Mouse (Mus musculus) MEL (cell line): ENCODE data around the gene Pcnx4. TPM values are rescaled to one million over a fixed set of nuclear protein-coding genes. Genes with fewer than 3 reads are reported as not detected.

Source experiments
- DNase-seq: peaks from one replicate; pipeline ENCODE4 v3.0.0; 2011; ENCODE audit warnings: low read depth, low spot score
- H3K27ac ChIP-seq: 2 replicates; pipeline ENCODE4 v1.5.1; 2012; ENCODE audit warnings: low read depth, mild to moderate bottlenecking, control low read depth, low read length, moderate library complexity; ENCODE audit not compliant: control insufficient read depth
- H3K27me3 ChIP-seq, 2 experiments: fragments of 150-350 bp in 1 of 2; sonication (generic) in 1 of 2; 2 replicates each; pipeline ENCODE4 v1.6.1; 2012; ENCODE audit warnings: low read length in 2 of 2, mild to moderate bottlenecking in 2 of 2, improper control_type of control experiment in 1 of 2, moderate library complexity in 1 of 2; ENCODE audit not compliant: insufficient read depth in 2 of 2, control insufficient read depth in 1 of 2
- H3K36me3 ChIP-seq, 2 experiments: 2 replicates each; pipeline ENCODE4 v1.6.1; 2012 to 2014; ENCODE audit warnings: low read length in 2 of 2, improper control_type of control experiment in 1 of 2, inconsistent platforms in 1 of 2, mild to moderate bottlenecking in 1 of 2; ENCODE audit not compliant: insufficient read depth in 2 of 2, control insufficient read depth in 1 of 2
- H3K4me1 ChIP-seq, 2 experiments: fragments of 150-350 bp in 1 of 2; sonication (generic) in 1 of 2; 2 replicates each; pipeline ENCODE4 v1.6.1; 2012; ENCODE audit warnings: low read length in 2 of 2, improper control_type of control experiment in 1 of 2, mild to moderate bottlenecking in 1 of 2; ENCODE audit not compliant: insufficient read depth in 2 of 2, control insufficient read depth in 1 of 2
- H3K4me3 ChIP-seq, 2 experiments: fragments of 150-350 bp in 1 of 2; sonication (generic) in 1 of 2; 2 replicates each; pipeline ENCODE4 v1.5.1; 2012; ENCODE audit warnings: low read depth in 2 of 2, low read length in 2 of 2, mild to moderate bottlenecking in 2 of 2, moderate library complexity in 2 of 2, control low read depth in 1 of 2, improper control_type of control experiment in 1 of 2; ENCODE audit not compliant: control insufficient read depth in 1 of 2, insufficient read depth in 1 of 2
- H3K79me2 ChIP-seq: 2 replicates; pipeline ENCODE4 v1.6.1; 2012; ENCODE audit warnings: mild to moderate bottlenecking, low read length, moderate library complexity; ENCODE audit not compliant: control insufficient read depth, poor library complexity, insufficient read depth
- H3K9ac ChIP-seq: 2 replicates; pipeline ENCODE4 v1.6.1; 2012; ENCODE audit warnings: low read depth, mild to moderate bottlenecking, control low read depth, low read length, moderate library complexity; ENCODE audit not compliant: control insufficient read depth, poor library complexity, severe bottlenecking
- H3K9me3 ChIP-seq: fragments of 150-350 bp; sonication (generic); replicated peaks from 2 replicates; pipeline ENCODE4 v1.6.1; 2012; ENCODE audit warnings: mild to moderate bottlenecking, low read length, improper control_type of control experiment, moderate library complexity; ENCODE audit not compliant: insufficient read depth
- BHLHE40 ChIP-seq: IDR thresholded peaks from 2 replicates; pipeline ENCODE4 v1.6.1; 2012; ENCODE audit warnings: low read depth, mild to moderate bottlenecking, inconsistent platforms, low read length, improper control_type of control experiment, borderline replicate concordance
- CHD1 ChIP-seq: IDR thresholded peaks from 2 replicates; pipeline ENCODE4 v1.6.1; 2012; ENCODE audit warnings: low read depth, mild to moderate bottlenecking, inconsistent platforms, low read length, improper control_type of control experiment
- CHD2 ChIP-seq: IDR thresholded peaks from 2 replicates; pipeline ENCODE4 v1.6.1; 2011; ENCODE audit warnings: low read length, improper control_type of control experiment
- CTCF ChIP-seq, 3 experiments: IDR thresholded peaks in 2 of 3; conservative IDR thresholded peaks in 1 of 3; 2 replicates each; pipeline ENCODE4 v1.5.1; 2011 to 2012; ENCODE audit warnings: low read length in 3 of 3, low read depth in 2 of 3, mild to moderate bottlenecking in 2 of 3, improper control_type of control experiment in 1 of 3, inconsistent platforms in 1 of 3, mixed read lengths in 1 of 3, moderate library complexity in 1 of 3; ENCODE audit not compliant: control insufficient read depth in 1 of 3, insufficient read depth in 1 of 3, poor library complexity in 1 of 3, severe bottlenecking in 1 of 3
- E2F4 ChIP-seq: IDR thresholded peaks from 2 replicates; pipeline ENCODE4 v1.6.1; 2011; ENCODE audit warnings: low read depth, low read length, improper control_type of control experiment, borderline replicate concordance
- ETS1 ChIP-seq: IDR thresholded peaks from 2 replicates; pipeline ENCODE4 v1.6.1; 2012; ENCODE audit warnings: low read depth, mild to moderate bottlenecking, inconsistent platforms, low read length, improper control_type of control experiment, moderate library complexity
- JUND ChIP-seq: IDR thresholded peaks from 2 replicates; pipeline ENCODE4 v1.6.1; 2011; ENCODE audit warnings: low read depth, mild to moderate bottlenecking, improper control_type of control experiment, low read length
- MXI1 ChIP-seq: IDR thresholded peaks from 2 replicates; pipeline ENCODE4 v1.6.1; 2011; ENCODE audit warnings: mild to moderate bottlenecking, low read depth, low read length, improper control_type of control experiment
- MYC ChIP-seq: IDR thresholded peaks from 2 replicates; pipeline ENCODE4 v1.6.1; 2011; ENCODE audit warnings: low read depth, mild to moderate bottlenecking, low read length, improper control_type of control experiment, moderate library complexity
- NELFE ChIP-seq: IDR thresholded peaks from 2 replicates; pipeline ENCODE4 v1.6.1; 2011; ENCODE audit warnings: low read depth, low read length, improper control_type of control experiment
- NRF1 ChIP-seq: IDR thresholded peaks from 2 replicates; pipeline ENCODE4 v1.6.1; 2014; ENCODE audit warnings: low read depth, mild to moderate bottlenecking, inconsistent platforms, low read length, improper control_type of control experiment, moderate library complexity; ENCODE audit not compliant: poor library complexity, insufficient read depth, severe bottlenecking
- POLR2A ChIP-seq, 2 experiments: IDR thresholded peaks; 2 replicates each; pipeline ENCODE4 v1.6.1; 2011 to 2012; ENCODE audit warnings: low read length in 2 of 2, mild to moderate bottlenecking in 2 of 2, control low read depth in 1 of 2, improper control_type of control experiment in 1 of 2, low read depth in 1 of 2, moderate library complexity in 1 of 2; ENCODE audit not compliant: control insufficient read depth in 1 of 2, insufficient read depth in 1 of 2, poor library complexity in 1 of 2
- SIN3A ChIP-seq: IDR thresholded peaks from 2 replicates; pipeline ENCODE4 v1.6.1; 2012; ENCODE audit warnings: low read length, improper control_type of control experiment, inconsistent platforms
- TBP ChIP-seq: IDR thresholded peaks from 2 replicates; pipeline ENCODE4 v1.8.0; 2011; ENCODE audit warnings: low read depth, low read length, improper control_type of control experiment
- USF1 ChIP-seq: IDR thresholded peaks from 2 replicates; pipeline ENCODE4 v1.6.1; 2014; ENCODE audit warnings: low read depth, mild to moderate bottlenecking, inconsistent platforms, low read length, improper control_type of control experiment, moderate library complexity
- ZKSCAN1 ChIP-seq: IDR thresholded peaks from 2 replicates; pipeline ENCODE4 v1.6.1; 2012; ENCODE audit warnings: low read depth, mild to moderate bottlenecking, inconsistent platforms, low read length, improper control_type of control experiment, moderate library complexity
- ZMIZ1 ChIP-seq: IDR thresholded peaks from 2 replicates; pipeline ENCODE4 v1.6.1; 2012; ENCODE audit warnings: low read depth, mild to moderate bottlenecking, inconsistent platforms, low read length, improper control_type of control experiment, moderate library complexity
- ZNF384 ChIP-seq: IDR thresholded peaks from 2 replicates; pipeline ENCODE4 v1.6.1; 2012; ENCODE audit warnings: low read depth, mild to moderate bottlenecking, inconsistent platforms, low read length, improper control_type of control experiment
- polyA plus RNA-seq, 2 experiments: library from polyadenylated mRNA; stranded (reverse) in 1 of 2; unstranded in 1 of 2; fragments of >175 nt in 1 of 2; fragments of >200 nt in 1 of 2; gene quantifications; 2 replicates each; pipeline versions ENCODE4 v1.2.1 to v1.2.4; 2012; ENCODE audit warnings: low replicate concordance in 2 of 2, low read depth in 1 of 2; ENCODE audit not compliant: insufficient read length in 2 of 2, insufficient read depth in 1 of 2, missing spikeins in 1 of 2
- total RNA-seq: library from RNA; depleted of rRNA; stranded (reverse); fragments of 300-350 nt; gene quantifications from 2 replicates; pipeline ENCODE4 v1.2.3, GENCODE M21; 2012

The Pcnx4 gene
- total and polyA plus RNA-seq, 3 experiments, result 3.2 to 5.2 TPM; not detected in 1

GRCm38 (mm10) chr12:72564281-72564795 is 28.2 kb downstream of the Pcnx4 start:
- H3K4me1 ChIP-seq, result no peaks in the 10 kb centered on the region

GRCm38 (mm10) chr12:72582021-72582420 is 45.8 kb downstream of the Pcnx4 start:
- Histone ChIP-seq H3K36me3 (no peaks in the 10 kb centered on the region), H3K27me3 (no peaks in the 10 kb centered on the region), H3K4me1 (no peaks in the 10 kb centered on the region; a peak in 1 of 4 replicates), H3K4me3 (no peak overlapping the region), H3K9ac (no peak overlapping the region), H3K79me2 (no peaks in the 10 kb centered on the region), H3K27ac (no peak overlapping the region), H3K9me3 (no peaks in the 10 kb centered on the region)
- no peak for DNase-seq
- no peak for TF ChIP-seq MXI1
- no peak for TF ChIP-seq ZMIZ1
- TF ChIP-seq ZKSCAN1, result no peak

More at GRCm38 (mm10) chr12:72564281-72564795, 28.2 kb downstream of the Pcnx4 start:
- no peaks in the 10 kb centered on the region for H3K36me3 ChIP-seq
- no peak overlapping the region for H3K9ac ChIP-seq
- H3K27me3 ChIP-seq, result no peaks in the 10 kb centered on the region
- TF ChIP-seq JUND, result no peak
- TF ChIP-seq TBP, result no peak
- TF ChIP-seq MXI1, result no peak
- no peak for TF ChIP-seq POLR2A (IDR thresholded peaks at IDR 0.05; ENCODE audit: control insufficient read depth in 1 of 2, insufficient read depth in 1 of 2, low read depth in 1 of 2, low read length in 2 of 2, poor library complexity in 1 of 2)
- no peak for TF ChIP-seq USF1
- no peak for TF ChIP-seq SIN3A
- no peak for TF ChIP-seq CTCF (IDR thresholded peaks at IDR 0.05 in 2 of 3, conservative IDR thresholded peaks at IDR 0.05 in 1 of 3; ENCODE audit: control insufficient read depth in 1 of 3, insufficient read depth in 1 of 3, low read depth in 2 of 3, low read length in 3 of 3, poor library complexity in 1 of 3, severe bottlenecking in 1 of 3)
- TF ChIP-seq ZNF384, result no peak
- no peak for TF ChIP-seq ETS1
- no peak for TF ChIP-seq E2F4
- no peak for TF ChIP-seq NRF1
- TF ChIP-seq BHLHE40, result no peak
- TF ChIP-seq NELFE, result no peak
- no peak for TF ChIP-seq CHD2
- no peak for TF ChIP-seq ZKSCAN1
- TF ChIP-seq MYC, result no peak
- TF ChIP-seq CHD1, result no peak
- H3K9me3 ChIP-seq, result no peaks in the 10 kb centered on the region
- H3K4me3 ChIP-seq, result no peak overlapping the region
- H3K27ac ChIP-seq, result no peak overlapping the region
- no peaks in the 10 kb centered on the region for H3K79me2 ChIP-seq
- no peak for DNase-seq
